7 mouse cellular contexts compared by ENCODE assay signal in genomic region chrX:7733571-7734156, GRCm38 (mm10). TPM values are rescaled to one million over a fixed set of nuclear protein-coding genes. Genes with fewer than 3 reads are reported as not detected.
A peak's percentile ranks its signal among the peaks of the same experiment; 100 is the strongest.
DNase-seq lines count a peak whose midpoint lies in the region; ATAC-seq and TF ChIP-seq lines count a peak whose summit lies in the region.

No protein-coding gene starts in this region.

- H3K4me1 ChIP-seq in heart, embryonic 14.5 days (ENCODE audit: control insufficient read depth in 2 of 2, insufficient read depth in 2 of 2, low read length in 2 of 2) = no peaks in the 10 kb centered on the region
- H3K4me1 ChIP-seq in lung, postnatal 0 days (ENCODE audit: insufficient read depth, low read depth, low read length) = no peaks in the 10 kb centered on the region
- peaks cover 8% of the 10 kb centered on the region for H3K4me1 ChIP-seq in small intestine, adult 2 months (ENCODE audit: control insufficient read depth, insufficient read depth, insufficient read length, low read length)

- TF ChIP-seq CTCF in lung, postnatal 0 days (IDR thresholded peaks at IDR 0.05) = peak; percentile 72
- TF ChIP-seq CTCF in small intestine, adult 2 months (IDR thresholded peaks at IDR 0.05; ENCODE audit: extremely low read depth, insufficient read length, insufficient replicate concordance, low read depth, low read length) = peak; percentile 48

- TF ChIP-seq POLR2A in small intestine, adult 2 months (IDR thresholded peaks at IDR 0.05; ENCODE audit: low read depth, low read length) = no peak

- no peak for TF ChIP-seq EP300 in lung, postnatal 0 days (IDR thresholded peaks at IDR 0.05)

- H3K4me3 ChIP-seq in heart, embryonic 14.5 days (ENCODE audit: control insufficient read depth in 1 of 2, insufficient read depth in 1 of 2, low read depth in 1 of 2, low read length in 2 of 2) = no peak overlapping the region
- no peak overlapping the region for H3K4me3 ChIP-seq in lung, postnatal 0 days (ENCODE audit: low read depth, low read length)
- 0 out of 2 replicates have a peak overlapping the region, but pooled peaks have one; percentile 33 for H3K4me3 ChIP-seq in small intestine, adult 2 months (ENCODE audit: low read depth, low read length)

- DNase-seq in CD8-positive naive resting alpha-beta T cell, adult 2 months (ENCODE audit: low read depth in 2 of 2, low spot score in 2 of 2) = peak; percentile 72 to 81
- DNase-seq in R1 (ENCODE audit: low read depth, low spot score) = peak; percentile 71
- peak; percentile 67 for DNase-seq in embryo, embryonic 10.5 days (ENCODE audit: low spot score)
- peak; percentile 69 to 91 for DNase-seq in kidney, postnatal 36 days
- peak; percentile 64 for DNase-seq in lung, postnatal 0 days (ENCODE audit: low spot score)

- no peak overlapping the region; the same call in 1 of the 2 replicates for H3K9ac ChIP-seq in heart, embryonic 14.5 days (ENCODE audit: low read length)
- H3K9ac ChIP-seq in lung, postnatal 0 days (replicated peaks; ENCODE audit: low read depth) = no peak overlapping the region

- H3K27ac ChIP-seq in heart, embryonic 14.5 days (replicated peaks in 1 of 2; ENCODE audit: control insufficient read depth in 1 of 2, insufficient read depth in 1 of 2, low read depth in 2 of 2, low read length in 2 of 2) = no peak overlapping the region
- no peak overlapping the region for H3K27ac ChIP-seq in lung, postnatal 0 days (ENCODE audit: low read length)
- H3K27ac ChIP-seq in small intestine, adult 2 months (ENCODE audit: insufficient read depth, low read depth, low read length) = no peak overlapping the region

- H3K36me3 ChIP-seq in heart, embryonic 14.5 days (ENCODE audit: control insufficient read depth, insufficient read depth, low read length) = no peaks in the 10 kb centered on the region
- H3K36me3 ChIP-seq in lung, postnatal 0 days (ENCODE audit: insufficient read depth, low read length) = no peaks in the 10 kb centered on the region
- H3K36me3 ChIP-seq in small intestine, adult 2 months (ENCODE audit: control insufficient read depth, insufficient read depth, low read length) = peaks cover 6% of the 10 kb centered on the region; the same call in 1 of the 2 replicates

- H3K9me3 ChIP-seq in heart, embryonic 14.5 days (ENCODE audit: control insufficient read depth, low read length) = no peaks in the 10 kb centered on the region
- no peaks in the 10 kb centered on the region for H3K9me3 ChIP-seq in lung, postnatal 0 days (ENCODE audit: low read length)

- no peaks in the 10 kb centered on the region for H3K27me3 ChIP-seq in heart, embryonic 14.5 days (ENCODE audit: control insufficient read depth, insufficient read depth, low read length)
- no peaks in the 10 kb centered on the region for H3K27me3 ChIP-seq in lung, postnatal 0 days (replicated peaks; ENCODE audit: insufficient read depth, low read length)
- H3K27me3 ChIP-seq in small intestine, adult 2 months (ENCODE audit: control insufficient read depth, insufficient read depth, low read length) = no peaks in the 10 kb centered on the region

- ATAC-seq in heart, embryonic 14.5 days (ENCODE audit: insufficient number of reproducible peaks, insufficient read depth, low FRiP score, low read depth) = no peak
- ATAC-seq in lung, postnatal 0 days = peak; percentile 59

- 17% methylated on average over 18 of the region's 26 CpGs for WGBS in heart, embryonic 14.5 days
- WGBS in lung, postnatal 0 days = 26% methylated on average over 17 of the region's 26 CpGs
- WGBS in small intestine, adult 2 months = 36% methylated on average over 25 of the region's 26 CpGs

- H3K4me2 ChIP-seq in heart, embryonic 14.5 days (ENCODE audit: low read length) = 0 out of 2 replicates have a peak overlapping the region, but pooled peaks have one; percentile 8
- no peak overlapping the region for H3K4me2 ChIP-seq in lung, postnatal 0 days (replicated peaks; ENCODE audit: low read depth, low read length)

RNA-seq across cellular contexts. Expression of gene Praf2, which starts 5.4 kb away (rescaled TPM):
- polyA plus RNA-seq in heart, embryonic 14.5 days (2014; fragmentation: Nextera tagmentation; extraction: Ambion mirVana) = 36.3 and 40.8 TPM in 2 replicates
- 18.3 and 18.8 TPM in 2 replicates for polyA plus RNA-seq in lung, postnatal 0 days (2015; fragmentation: Nextera tagmentation; extraction: Ambion mirVana)
- 36.5 and 46.2 TPM in 2 replicates for polyA plus RNA-seq in small intestine, adult 2 months (2012; rRNA removed)

RNA-seq across cellular contexts. Expression of gene Gm45208, which starts 11.6 kb away (rescaled TPM):
- not detected in 2 replicates for polyA plus RNA-seq in heart, embryonic 14.5 days (2014; fragmentation: Nextera tagmentation; extraction: Ambion mirVana)
- 0.64 and 2.7 TPM in 2 replicates for polyA plus RNA-seq in lung, postnatal 0 days (2015; fragmentation: Nextera tagmentation; extraction: Ambion mirVana)
- polyA plus RNA-seq in small intestine, adult 2 months (2012; rRNA removed) = 0.10 and 0.25 TPM in 2 replicates

RNA-seq across cellular contexts. Expression of gene Ccdc120, which starts 17.0 kb away (rescaled TPM):
- polyA plus RNA-seq in heart, embryonic 14.5 days (2014; fragmentation: Nextera tagmentation; extraction: Ambion mirVana) = 4.7 and 5.9 TPM in 2 replicates
- 26.4 and 28.2 TPM in 2 replicates for polyA plus RNA-seq in lung, postnatal 0 days (2015; fragmentation: Nextera tagmentation; extraction: Ambion mirVana)
- 16.3 and 65.1 TPM in 2 replicates for polyA plus RNA-seq in small intestine, adult 2 months (2012; rRNA removed)

RNA-seq across cellular contexts. Expression of gene Wdr45, which starts 19.5 kb away (rescaled TPM):
- 18.5 and 24.0 TPM in 2 replicates for polyA plus RNA-seq in heart, embryonic 14.5 days (2014; fragmentation: Nextera tagmentation; extraction: Ambion mirVana)
- polyA plus RNA-seq in lung, postnatal 0 days (2015; fragmentation: Nextera tagmentation; extraction: Ambion mirVana) = 202 and 222 TPM in 2 replicates
- polyA plus RNA-seq in small intestine, adult 2 months (2012; rRNA removed) = 14.9 and 33.6 TPM in 2 replicates

RNA-seq across cellular contexts. Expression of gene Tfe3, which starts 28.7 kb away (rescaled TPM):
- polyA plus RNA-seq in heart, embryonic 14.5 days (2014; fragmentation: Nextera tagmentation; extraction: Ambion mirVana) = 13.1 and 14.5 TPM in 2 replicates
- polyA plus RNA-seq in lung, postnatal 0 days (2015; fragmentation: Nextera tagmentation; extraction: Ambion mirVana) = 22.0 and 27.6 TPM in 2 replicates
- polyA plus RNA-seq in small intestine, adult 2 months (2012; rRNA removed) = 19.5 and 23.0 TPM in 2 replicates
